Mouse (Mus musculus) liver, adult 2 months (tissue): ENCODE measurements at regions not wholly inside any gene's neighbourhood (a gene's known extent, or its start where the extent isn't known, plus 50 kb on each side); places are given as distances from the start of the nearest gene placed in this dataset.

Source experiments
- CTCF ChIP-seq: fragments of 200-500 bp; IDR thresholded peaks from 2 replicates; pipeline ENCODE4 v1.5.1; 2011; ENCODE audit warnings: low read depth, low read length, control low read depth
- POLR2A ChIP-seq: fragments of 200-500 bp; IDR thresholded peaks from 2 replicates; pipeline ENCODE4 v1.6.1; 2011; ENCODE audit warnings: low read length, control low read depth; ENCODE audit not compliant: insufficient read depth; ENCODE audit errors: extremely low read depth

- TF ChIP-seq CTCF (peak; percentile 20; the same call in 1 of the 2 replicates), POLR2A (no peak)
Observed at GRCm38 (mm10) chr4:142967604-142968003, 245.2 kb downstream of the Prdm2 start.
